Mouse (Mus musculus): ENCODE measurements around the gene Gm7682. TPM values are rescaled to one million over a fixed set of nuclear protein-coding genes. Genes with fewer than 3 reads are reported as not detected.
"Not testable (repeated sequence)": the region's sequence is repeated elsewhere in the genome, so short reads cannot be mapped to it uniquely, and the experiment has no call there.

Gene Gm7682
- not detected for total RNA-seq (2022)

DNA sequence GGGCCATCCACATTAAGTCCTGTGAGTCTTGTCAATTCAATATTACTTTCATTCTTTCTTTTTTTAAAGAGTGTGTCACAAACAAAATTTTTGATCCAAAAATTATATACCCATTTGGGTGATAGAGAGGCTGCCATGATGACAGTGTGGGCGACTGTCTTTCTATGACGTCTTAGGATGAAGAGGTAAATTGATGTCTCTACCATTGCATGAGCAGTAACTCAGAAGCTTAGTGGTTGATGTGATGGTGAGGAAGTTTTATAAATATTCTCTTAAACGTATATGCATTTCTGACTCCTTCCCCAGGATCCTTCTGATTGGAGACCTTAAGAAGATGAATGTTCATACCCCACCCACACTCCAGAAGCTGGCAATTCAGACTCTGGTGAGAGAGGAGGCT, at the start of gene Gm7682:
Gm7682 (plus strand) TSS at position 301 of the 400 bp plus-strand sequence.
- DNase-seq (ENCODE audit: low spot score) = not testable (repeated sequence)

Other genes with a start within 250 kb of the Gm7682 start
- not detected for gene Gm3106, start 227.8 kb upstream of the Gm7682 start, total RNA-seq (2022)
- gene A430089I19Rik, start 139.0 kb upstream of the Gm7682 start, total RNA-seq (2022) = not detected
- not detected for gene Gm6502, start 131.3 kb upstream of the Gm7682 start, total RNA-seq (2022)
- not detected for gene AA792892, start 106.0 kb upstream of the Gm7682 start, total RNA-seq (2022)
- not detected for gene Gm3139, start 80.5 kb downstream of the Gm7682 start, total RNA-seq (2022)
- gene Gm3147, start 170.6 kb downstream of the Gm7682 start, total RNA-seq (2022) = not detected
- not detected for gene Gm6509, start 178.2 kb downstream of the Gm7682 start, total RNA-seq (2022)
- gene Gm6205, start 202.6 kb downstream of the Gm7682 start, total RNA-seq (2022) = not detected

Data from heart, adult 8-10 months (tissue).